Mouse (Mus musculus) small intestine, adult 2 months (tissue): Measurements from ENCODE around the gene Ddr2. TPM values are rescaled to one million over a fixed set of nuclear protein-coding genes. Genes with fewer than 3 reads are reported as not detected.

Experiments used
- H3K27ac ChIP-seq: fragments of 200-500 bp; 2 replicates; pipeline ENCODE4 v1.5.1; 2012; ENCODE audit warnings: low read depth, low read length, control low read depth, inconsistent platforms; ENCODE audit not compliant: insufficient read depth
- H3K27me3 ChIP-seq: fragments of 200-500 bp; 2 replicates; pipeline ENCODE4 v1.6.1; 2012; ENCODE audit warnings: mild to moderate bottlenecking, moderate library complexity, low read length, inconsistent platforms; ENCODE audit not compliant: control insufficient read depth, insufficient read depth
- H3K36me3 ChIP-seq: fragments of 200-500 bp; 2 replicates; pipeline ENCODE4 v1.6.1; 2012; ENCODE audit warnings: mild to moderate bottlenecking, low read length, control low read depth, inconsistent platforms; ENCODE audit not compliant: control insufficient read depth, insufficient read depth
- H3K4me1 ChIP-seq: fragments of 200-500 bp; 2 replicates; pipeline ENCODE4 v1.6.1; 2012; ENCODE audit warnings: low read length, inconsistent platforms, mixed read lengths; ENCODE audit not compliant: control insufficient read depth, insufficient read depth, insufficient read length
- H3K4me3 ChIP-seq: fragments of 200-500 bp; 2 replicates; pipeline ENCODE4 v1.5.1; 2012; ENCODE audit warnings: low read depth, mild to moderate bottlenecking, control low read depth, inconsistent platforms, low read length, moderate library complexity
- CTCF ChIP-seq: fragments of 200-500 bp; IDR thresholded peaks from 2 replicates; pipeline ENCODE4 v1.5.1; 2012; ENCODE audit warnings: low read depth, mild to moderate bottlenecking, control low read depth, inconsistent platforms, low read length, moderate library complexity, mixed read lengths; ENCODE audit not compliant: insufficient replicate concordance, insufficient read length; ENCODE audit errors: extremely low read depth
- POLR2A ChIP-seq: fragments of 200-500 bp; IDR thresholded peaks from 2 replicates; pipeline ENCODE4 v1.6.1; 2012; ENCODE audit warnings: low read depth, mild to moderate bottlenecking, control low read depth, inconsistent platforms, low read length, moderate library complexity
- WGBS: fragments of 180-500 bp; shearing (Covaris S2); methylation state at CpG from one replicate; pipeline ENCODE4 v1.1.7; 2018; 5-methylcytosine and 5-hydroxymethylcytosine counted together
- polyA plus RNA-seq: library from polyadenylated mRNA; depleted of rRNA; stranded (reverse); fragments of >200 nt; gene quantifications from 2 replicates; pipeline ENCODE4 v1.2.3, GENCODE M21; 2012; rRNA removed

Gene Ddr2
- polyA plus RNA-seq, 1 experiment = 4.0 TPM

GRCm38 (mm10) chr1:169934005-169934725 lies 176.4 kb downstream of the Ddr2 start:
- Histone ChIP-seq H3K4me1 (no peaks in the 10 kb centered on the region), H3K36me3 (no peaks in the 10 kb centered on the region), H3K27me3 (no peaks in the 10 kb centered on the region), H3K4me3 (no peak overlapping the region), H3K27ac (no peak overlapping the region)
- no peak for TF ChIP-seq POLR2A
- TF ChIP-seq CTCF = peak; percentile 66; the same call in 1 of the 2 replicates
- WGBS = 40% methylated on average over 16 of the region's 16 CpGs

- WGBS = 64% methylated on average over 7 of the region's 7 CpGs
- Histone ChIP-seq H3K4me1 (peaks cover under 1% of the 10 kb centered on the region; the same call in 1 of the 2 replicates), H3K4me3 (no peak overlapping the region), H3K27ac (no peak overlapping the region), H3K27me3 (no peaks in the 10 kb centered on the region), H3K36me3 (no peaks in the 10 kb centered on the region)
- TF ChIP-seq POLR2A (no peak), CTCF (no peak)
Measured at GRCm38 (mm10) chr1:169932122-169932746, 178.3 kb downstream of the Ddr2 start.

GRCm38 (mm10) chr1:169931698-169932097 lies 178.9 kb downstream of the Ddr2 start:
- WGBS = 64% methylated on average over 7 of the region's 7 CpGs
- no peak overlapping the region for H3K27ac ChIP-seq
- no peak overlapping the region for H3K4me3 ChIP-seq
- no peaks in the 10 kb centered on the region for H3K27me3 ChIP-seq
- peaks cover 6% of the 10 kb centered on the region; the same call in 1 of the 2 replicates for H3K4me1 ChIP-seq
- TF ChIP-seq POLR2A (no peak), CTCF (no peak)
- H3K36me3 ChIP-seq = no peaks in the 10 kb centered on the region

- 51% methylated on average over 12 of the region's 12 CpGs for WGBS
- TF ChIP-seq CTCF (no peak), POLR2A (no peak)
- H3K4me1 ChIP-seq = peaks cover 8% of the 10 kb centered on the region; the same call in 1 of the 2 replicates
- H3K27me3 ChIP-seq = no peaks in the 10 kb centered on the region
- no peak within 1 kb of the TSS for H3K4me3 ChIP-seq
- no peaks in the 10 kb centered on the region for H3K36me3 ChIP-seq
- no peak within 1 kb of the TSS for H3K27ac ChIP-seq
Measured at GRCm38 (mm10) chr1:169928454-169928971, 182.0 kb downstream of the Ddr2 start, which contains the start of gene Ccdc190. Gene Ccdc190 (plus strand): TSS chr1:169928648.

- H3K27me3 ChIP-seq = no peaks in the 10 kb centered on the region
- peaks cover 8% of the 10 kb centered on the region; the same call in 1 of the 2 replicates for H3K4me1 ChIP-seq
- no peak overlapping the region for H3K4me3 ChIP-seq
- TF ChIP-seq CTCF (no peak), POLR2A (no peak)
- H3K36me3 ChIP-seq = no peaks in the 10 kb centered on the region
- no peak overlapping the region for H3K27ac ChIP-seq
- WGBS = 55% methylated on average over 8 of the region's 8 CpGs
Measured at GRCm38 (mm10) chr1:169927753-169928369, 182.7 kb downstream of the Ddr2 start.

- no peaks in the 10 kb centered on the region for H3K36me3 ChIP-seq
- no peak overlapping the region for H3K27ac ChIP-seq
- TF ChIP-seq CTCF (no peak), POLR2A (no peak)
- H3K4me1 ChIP-seq = peaks cover 10% of the 10 kb centered on the region; the same call in 1 of the 2 replicates
- no peaks in the 10 kb centered on the region for H3K27me3 ChIP-seq
- H3K4me3 ChIP-seq = no peak overlapping the region
- 21% methylated on average over 2 of the region's 2 CpGs for WGBS
Measured at GRCm38 (mm10) chr1:169924567-169924966, 186.0 kb downstream of the Ddr2 start.

Other genes starting within 250 kb of the Ddr2 start
- 0.14 TPM in 1 of 2 replicates, not detected in the other for gene Ccdc190, start 182.1 kb downstream of the Ddr2 start, polyA plus RNA-seq
- gene Hsd17b7, start 141.5 kb downstream of the Ddr2 start, polyA plus RNA-seq = 2.5 and 3.6 TPM in 2 replicates
- 4.8 and 15.1 TPM in 2 replicates for gene Uap1, start 64.2 kb upstream of the Ddr2 start, polyA plus RNA-seq
- 2.1 and 4.5 TPM in 2 replicates for gene Uhmk1, start 104.6 kb upstream of the Ddr2 start, polyA plus RNA-seq
- not detected in 2 replicates for gene Sh2d1b2, start 122.0 kb upstream of the Ddr2 start, polyA plus RNA-seq
- gene Sh2d1b1, start 166.6 kb upstream of the Ddr2 start, polyA plus RNA-seq = 0.28 and 0.60 TPM in 2 replicates
- 1.8 and 17.6 TPM in 2 replicates for gene Gm7694, start 195.6 kb upstream of the Ddr2 start, polyA plus RNA-seq
- not detected in 2 replicates for gene Spata46, start 198.0 kb upstream of the Ddr2 start, polyA plus RNA-seq